ENCODE assay signal across 10 mouse cellular contexts in the genomic region with DNA sequence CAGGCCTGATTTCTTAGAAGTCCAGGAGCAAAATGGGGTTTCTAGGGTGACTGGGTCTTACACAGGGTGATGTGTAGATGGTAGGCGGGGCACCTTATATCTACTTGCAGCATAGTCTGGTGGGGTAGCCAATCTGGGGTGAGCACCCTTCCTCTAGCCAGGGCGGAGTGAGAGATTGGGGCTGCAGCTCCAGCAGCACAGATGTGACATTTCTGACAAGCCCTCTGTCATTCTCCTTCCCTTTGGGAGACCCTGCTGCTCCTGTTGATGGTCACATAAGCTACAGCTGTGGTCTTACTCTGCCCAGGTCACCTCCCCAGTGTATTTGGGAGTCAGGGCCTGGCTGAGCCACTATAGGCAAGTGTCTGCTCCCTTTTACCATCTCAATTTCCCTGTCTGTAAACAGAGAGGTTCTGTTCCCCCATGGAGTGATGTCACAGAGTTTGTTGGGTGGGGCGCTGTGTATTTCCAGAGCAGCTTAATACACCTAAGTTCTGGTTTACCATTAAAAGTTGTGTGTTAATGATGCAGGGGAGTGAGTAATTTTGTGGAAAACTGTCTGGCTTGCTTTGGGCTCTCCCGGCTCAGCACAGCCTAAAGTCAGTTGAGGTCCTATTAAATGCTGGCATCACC. TPM values are rescaled to one million over a fixed set of nuclear protein-coding genes. Genes with fewer than 3 reads are reported as not detected.
DNase-seq lines count a peak whose midpoint lies in the region; ATAC-seq and TF ChIP-seq lines count a peak whose summit lies in the region.
"Had no signal": no experiment of that assay in that cellular context is flagged by ENCODE, and none has a peak within 500 bp of the region (broad histone marks: within the 10 kb centered on the region; RNA-seq: fewer than 3 reads in every experiment).

No protein-coding gene starts in this region.

- DNase-seq in liver, embryonic 13.5 days = peak; percentile 91
- peak; percentile 66 to 80 for DNase-seq in spleen, postnatal 36 days (ENCODE audit: low spot score in 2 of 2)
- DNase-seq in left cerebral cortex, postnatal 4 days = no peak
- DNase-seq: forebrain, postnatal 0 days; retina, postnatal 1 day had no signal

- ATAC-seq in intestine, embryonic 15.5 days = peak; percentile 72
- no peak for ATAC-seq in intestine, postnatal 0 days
- ATAC-seq in liver, embryonic 13.5 days (ENCODE audit: low read depth) = peak; percentile 99
- no peak for ATAC-seq in CD4-positive, CD25-positive, alpha-beta regulatory T cell, adult 4 months
- ATAC-seq: forebrain, postnatal 0 days had no signal

- H3K27me3 ChIP-seq in intestine, embryonic 15.5 days (replicated peaks) = no peaks in the 10 kb centered on the region
- no peaks in the 10 kb centered on the region for H3K27me3 ChIP-seq in intestine, postnatal 0 days (replicated peaks; ENCODE audit: control insufficient read depth, insufficient read depth, low read length)
- peaks cover 2% of the 10 kb centered on the region; the same call in 1 of the 2 replicates for H3K27me3 ChIP-seq in liver, embryonic 13.5 days

- no peak overlapping the region for H3K9ac ChIP-seq in intestine, embryonic 15.5 days
- H3K9ac ChIP-seq in intestine, postnatal 0 days (ENCODE audit: low read depth, low read length) = no peak overlapping the region
- H3K9ac ChIP-seq in liver, embryonic 13.5 days = peak overlapping the region; percentile 100
- H3K9ac ChIP-seq: forebrain, postnatal 0 days had no signal

- intact Hi-C loops in left cerebral cortex, postnatal 4 days (cut with DNase I) = loop anchor here (10.0 kb wide), 1 partner anchor 233 kb away; a partner anchor contains a TSS

- H3K36me3 ChIP-seq in intestine, embryonic 15.5 days = no peaks in the 10 kb centered on the region
- no peaks in the 10 kb centered on the region for H3K36me3 ChIP-seq in intestine, postnatal 0 days (ENCODE audit: control insufficient read depth, insufficient read depth)
- no peaks in the 10 kb centered on the region for H3K36me3 ChIP-seq in liver, embryonic 13.5 days

- no peak overlapping the region for H3K4me2 ChIP-seq in intestine, embryonic 15.5 days (replicated peaks)
- H3K4me2 ChIP-seq in intestine, postnatal 0 days (replicated peaks; ENCODE audit: low read depth) = no peak overlapping the region
- peak overlapping the region; percentile 85 for H3K4me2 ChIP-seq in liver, embryonic 13.5 days

- no peak overlapping the region for H3K4me3 ChIP-seq in intestine, embryonic 15.5 days (replicated peaks)
- no peak overlapping the region for H3K4me3 ChIP-seq in intestine, postnatal 0 days (ENCODE audit: low read depth, low read length)
- no peak overlapping the region for H3K4me3 ChIP-seq in cortical plate, adult 2 months (ENCODE audit: insufficient read depth, low read length)
- H3K4me3 ChIP-seq in liver, embryonic 13.5 days (replicated peaks) = peak overlapping the region; percentile 42

- peaks cover 9% of the 10 kb centered on the region for H3K4me1 ChIP-seq in intestine, embryonic 15.5 days (replicated peaks)
- H3K4me1 ChIP-seq in intestine, postnatal 0 days (replicated peaks; ENCODE audit: control insufficient read depth, insufficient read depth, low read length) = 0 out of 2 replicates have a peak, but pooled peaks cover 4% of the 10 kb centered on the region
- peaks cover 10% of the 10 kb centered on the region for H3K4me1 ChIP-seq in cortical plate, adult 2 months (ENCODE audit: control insufficient read depth, insufficient read depth, low read length)
- peaks cover 98% of the 10 kb centered on the region for H3K4me1 ChIP-seq in liver, embryonic 13.5 days (replicated peaks)

- TF ChIP-seq CTCF in intestine, postnatal 0 days (IDR thresholded peaks at IDR 0.05; ENCODE audit: low read depth) = no peak
- TF ChIP-seq CTCF in cortical plate, adult 2 months (IDR thresholded peaks at IDR 0.05; ENCODE audit: extremely low read depth, insufficient read depth, low read length) = no peak

- TF ChIP-seq POLR2A in cortical plate, adult 2 months (IDR thresholded peaks at IDR 0.05; ENCODE audit: extremely low read depth, insufficient read depth, low read length) = no peak

- H3K9me3 ChIP-seq in intestine, embryonic 15.5 days = no peaks in the 10 kb centered on the region
- H3K9me3 ChIP-seq in intestine, postnatal 0 days (ENCODE audit: control insufficient read depth) = no peaks in the 10 kb centered on the region
- no peaks in the 10 kb centered on the region for H3K9me3 ChIP-seq in liver, embryonic 13.5 days (replicated peaks)

- H3K27ac ChIP-seq in intestine, embryonic 15.5 days = no peak overlapping the region
- H3K27ac ChIP-seq in intestine, postnatal 0 days (ENCODE audit: low read depth, low read length) = no peak overlapping the region
- 0 out of 2 replicates have a peak overlapping the region, but pooled peaks have one; percentile 33 for H3K27ac ChIP-seq in cortical plate, adult 2 months (ENCODE audit: insufficient read depth, low read length)
- H3K27ac ChIP-seq in liver, embryonic 13.5 days = peak overlapping the region; percentile 98
- H3K27ac ChIP-seq: macrophage had no signal

- WGBS in intestine, embryonic 15.5 days = 82% methylated on average over 4 of the region's 4 CpGs
- 92% methylated on average over 4 of the region's 4 CpGs for WGBS in intestine, postnatal 0 days
- 35% methylated on average over 4 of the region's 4 CpGs for WGBS in liver, embryonic 13.5 days (ENCODE audit: insufficient replicate concordance)

RNA-seq across cellular contexts. Expression of a gene that starts 6.0 kb away (rescaled TPM):
- 23.3 and 24.0 TPM in 2 replicates for polyA plus RNA-seq in intestine, embryonic 15.5 days (2015; fragmentation: Nextera tagmentation; extraction: Ambion mirVana)
- 18.0 and 19.9 TPM in 2 replicates for polyA plus RNA-seq in intestine, postnatal 0 days (2015; fragmentation: Nextera tagmentation; extraction: Ambion mirVana)
- 61.1 and 63.4 TPM in 2 replicates for polyA plus RNA-seq in cortical plate, adult 2 months (2012; rRNA removed)
- 109 and 113 TPM in 2 replicates for polyA plus RNA-seq in liver, embryonic 13.5 days (2015; fragmentation: Nextera tagmentation; extraction: Ambion mirVana)
- polyA plus RNA-seq in CD4-positive, CD25-positive, alpha-beta regulatory T cell, adult 4 months (2017; shearing (Covaris generic)) = 10 to 100 TPM; 11.7 to 15.3 TPM
- 10 to 100 TPM; 48.4 to 52.8 TPM for total RNA-seq in left cerebral cortex, postnatal 4 days (2021)

Comparison
In these comparisons a context has a peak if more than half of its experiments do, and no peak if none do; other contexts are left out.
1. ATAC-seq: peak in intestine, embryonic 15.5 days (single experiment) and liver, embryonic 13.5 days (single experiment); none in intestine, postnatal 0 days (single experiment) and CD4-positive, CD25-positive, alpha-beta regulatory T cell, adult 4 months (single experiment).
2. H3K27ac ChIP-seq: peak in cortical plate, adult 2 months (single experiment) and liver, embryonic 13.5 days (single experiment); none in intestine, embryonic 15.5 days (single experiment) and intestine, postnatal 0 days (single experiment).